Mouse (Mus musculus) c-Kit-negative CD71-positive TER-119-positive erythroid progenitor cells, embryonic 14.5 days (primary cell): ENCODE data around the gene Ifnar2.

Source experiments
- DNase-seq: peaks from one replicate; pipeline ENCODE4 v3.0.0-alpha.2; 2013; ENCODE audit warnings: low read depth, low spot score

Gene Ifnar2

DNA sequence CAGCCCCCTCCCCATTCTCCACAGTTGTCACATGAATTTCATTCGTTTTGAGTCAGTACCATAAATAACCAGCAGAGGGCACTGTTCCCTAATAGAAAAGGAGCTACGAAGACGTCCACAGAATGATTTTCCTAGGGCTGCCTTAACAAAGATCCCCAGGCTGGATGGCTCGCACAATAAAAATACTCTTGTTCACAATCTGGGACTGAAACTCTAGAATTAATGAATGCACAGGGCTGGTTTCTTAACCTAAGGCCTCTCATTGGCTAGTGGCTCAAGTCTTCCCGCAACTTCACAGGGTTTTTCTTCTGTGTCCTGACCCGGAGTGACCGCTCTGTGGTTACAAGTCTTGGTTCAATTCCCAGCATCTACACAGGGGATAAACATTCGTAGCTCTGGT is 14.0 kb upstream of the Ifnar2 start:
- DNase-seq: peak; percentile 76

- DNase-seq: no peak
Observed at GRCm38 (mm10) chr16:91359531-91359930, 13.1 kb upstream of the Ifnar2 start.

GRCm38 (mm10) chr16:91360162-91360561 is 12.4 kb upstream of the Ifnar2 start:
- DNase-seq: no peak

DNA sequence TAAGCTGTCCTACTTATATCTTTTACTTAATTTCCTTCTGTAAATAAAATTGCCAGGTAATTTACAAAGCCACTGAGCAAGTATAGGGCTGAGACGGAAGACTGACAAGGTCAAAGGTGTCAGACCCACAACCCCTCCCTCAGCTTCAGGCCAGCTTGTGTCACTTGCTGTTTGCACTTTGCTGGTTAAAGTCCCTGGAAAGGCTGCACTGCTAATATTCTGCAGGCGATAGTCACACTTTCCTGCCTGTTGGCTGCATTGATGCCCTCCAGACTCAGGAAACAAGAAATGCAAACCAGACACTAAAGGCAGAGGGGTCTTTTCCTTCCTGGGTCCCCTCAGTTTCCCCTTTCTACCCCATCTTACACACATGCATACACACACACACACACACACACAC is 10.6 kb upstream of the Ifnar2 start:
- no peak for DNase-seq

DNA sequence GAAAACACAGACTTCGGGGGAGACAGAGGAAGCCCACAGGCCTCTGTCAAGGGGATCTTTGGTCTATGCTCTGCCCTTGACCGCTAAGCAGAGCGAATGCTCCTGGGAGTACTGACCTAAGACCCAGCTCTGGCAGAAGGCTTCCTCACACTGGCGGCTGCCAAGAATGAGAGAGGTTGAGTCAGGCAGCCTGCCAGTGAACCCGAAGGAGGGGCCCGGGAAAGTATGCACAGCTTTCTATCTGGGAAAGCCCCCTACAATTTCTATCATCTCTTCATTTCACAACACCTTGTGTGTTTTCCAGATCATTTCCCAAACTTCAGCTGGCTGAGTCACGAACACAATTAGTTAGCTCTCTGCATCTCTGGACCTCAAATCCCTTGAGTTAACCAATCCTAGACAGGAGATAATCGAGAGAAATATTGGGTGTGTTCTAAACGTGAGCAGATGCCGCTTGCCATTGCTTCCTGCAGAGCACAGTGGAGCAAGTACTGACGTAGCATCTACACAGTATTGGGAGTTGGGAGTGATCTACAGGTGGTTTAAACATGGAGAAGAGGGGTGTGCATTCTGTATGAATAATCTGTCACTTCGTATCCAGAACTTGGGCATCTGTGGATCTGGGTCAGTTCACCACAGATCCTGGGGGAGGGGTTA is 9.8 kb upstream of the Ifnar2 start:
- DNase-seq: no peak

DNA sequence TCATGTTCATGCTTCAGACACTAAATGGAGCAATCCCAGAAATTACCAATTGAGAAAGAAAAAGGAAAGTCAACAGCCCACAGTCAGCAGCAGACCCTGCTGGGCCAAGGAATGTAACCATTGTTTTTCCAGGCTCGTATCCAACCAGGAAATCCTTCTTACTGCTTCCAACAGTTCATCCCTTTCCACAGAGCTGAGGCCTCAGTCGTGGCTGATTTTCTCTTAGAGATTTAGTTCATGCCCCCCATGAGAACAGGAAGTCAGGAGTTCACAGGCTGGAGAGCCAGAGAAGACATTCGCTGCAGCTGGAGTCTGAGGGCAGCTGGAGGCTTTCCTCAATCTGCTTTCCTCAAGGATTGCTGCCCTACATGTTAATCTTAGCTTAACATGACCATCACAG is 9.1 kb upstream of the Ifnar2 start:
- no peak for DNase-seq

- DNase-seq: no peak
Observed at GRCm38 (mm10) chr16:91366567-91366966, 6.0 kb upstream of the Ifnar2 start.

GRCm38 (mm10) chr16:91367066-91367465 is 5.5 kb upstream of the Ifnar2 start:
- DNase-seq: no peak

DNA sequence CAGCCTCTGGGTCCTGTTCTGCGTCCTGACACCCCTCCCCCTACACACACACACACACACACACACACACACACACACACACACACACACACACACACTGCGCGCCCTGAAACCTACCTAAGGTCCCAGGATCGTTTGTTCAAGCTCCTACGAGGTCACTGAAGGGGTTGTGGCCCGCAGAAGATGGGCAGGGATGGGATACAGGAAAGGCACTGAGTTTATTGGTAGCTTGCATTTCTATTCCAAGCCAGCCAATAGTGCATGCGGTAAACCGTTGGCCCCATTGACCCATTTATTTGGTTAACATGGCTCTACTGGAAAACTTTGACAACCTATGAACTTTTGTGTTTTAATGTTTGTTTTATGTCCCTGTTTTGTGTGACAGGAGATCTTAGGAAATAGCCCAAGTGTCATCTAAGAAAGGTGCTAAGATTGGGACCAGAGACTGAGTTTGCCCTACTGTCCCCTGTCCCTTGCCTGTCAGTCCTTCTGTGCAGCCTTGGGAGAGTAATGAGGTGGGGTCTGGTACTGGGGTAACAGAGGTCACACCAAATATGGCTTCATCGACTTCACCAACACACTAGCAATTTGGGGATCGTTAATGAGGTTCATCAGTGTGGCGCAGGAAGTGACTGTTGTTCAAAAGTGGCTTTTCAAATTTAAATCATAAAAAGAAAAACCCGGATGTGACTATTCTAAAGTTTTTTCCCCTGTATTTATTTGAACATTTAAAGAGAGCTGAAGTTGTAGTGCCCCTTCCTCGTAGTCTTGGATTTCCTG is 1.1 kb downstream of the Ifnar2 start:
- DNase-seq: peak; percentile 17

DNA sequence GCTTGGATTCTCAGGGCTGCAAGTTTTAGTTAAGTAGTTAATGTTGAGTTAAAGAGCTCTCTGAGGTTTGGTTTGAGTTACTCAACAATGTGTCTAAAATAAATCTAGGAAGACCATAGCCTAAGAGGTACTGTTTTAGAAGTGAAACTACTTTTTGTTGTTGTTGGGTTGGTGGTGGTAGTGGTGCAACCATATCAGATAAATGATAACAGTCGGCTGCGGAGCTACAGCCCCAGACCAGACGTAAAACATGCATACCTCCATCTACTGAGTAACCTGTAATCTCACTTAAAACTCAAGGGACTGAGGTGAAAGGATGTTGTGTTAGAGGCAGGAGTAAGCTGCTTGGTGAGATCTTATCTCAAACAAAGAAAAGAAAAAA is 1.7 kb downstream of the Ifnar2 start:
- DNase-seq: no peak

DNA sequence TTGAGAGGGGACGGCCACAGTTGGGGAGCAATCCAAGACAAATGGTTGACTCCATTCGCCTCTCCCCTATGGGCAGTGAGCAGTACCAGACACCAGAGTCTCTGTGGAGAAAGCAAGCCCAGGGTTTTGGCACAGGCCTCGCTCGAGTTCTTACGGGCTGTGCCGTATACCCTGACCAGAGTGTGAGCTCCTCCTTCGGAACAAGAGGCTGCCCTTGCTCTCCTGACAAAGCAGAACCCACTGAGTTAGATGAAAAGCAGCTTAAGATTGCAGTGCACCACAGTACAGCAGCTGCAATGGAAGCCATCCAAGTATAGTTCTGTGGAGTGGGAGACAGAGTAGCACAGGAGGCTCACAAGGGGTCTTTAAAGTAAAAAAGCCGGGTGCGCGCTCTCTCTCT is 4.1 kb downstream of the Ifnar2 start:
- DNase-seq: no peak

DNA sequence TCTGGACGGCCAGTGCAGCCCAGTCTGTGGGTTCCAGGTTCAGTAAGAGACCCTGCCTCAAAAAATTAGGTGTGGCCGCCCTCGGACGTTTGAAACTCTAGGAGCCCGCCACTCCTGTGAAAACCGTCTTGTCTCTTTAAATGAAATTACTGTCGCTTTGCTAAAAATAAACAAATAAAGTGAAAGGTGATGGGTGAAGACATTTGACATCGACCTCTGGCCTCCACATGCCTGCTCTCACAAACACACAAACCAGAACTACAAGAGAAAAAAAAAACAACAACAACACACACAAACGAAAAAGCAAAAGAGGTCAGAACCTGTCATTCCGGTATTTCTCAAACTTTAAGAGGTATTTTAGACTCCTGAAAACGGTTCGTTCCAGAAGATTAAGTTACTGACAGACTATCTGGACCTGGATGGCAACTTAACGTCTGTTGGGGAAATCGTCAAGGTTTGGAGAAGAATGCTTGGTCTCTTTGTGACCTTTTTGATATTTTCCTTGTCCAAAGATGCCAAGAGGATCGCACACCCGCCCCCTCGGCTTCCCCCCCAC is 5.9 kb downstream of the Ifnar2 start:
- DNase-seq: no peak

DNA sequence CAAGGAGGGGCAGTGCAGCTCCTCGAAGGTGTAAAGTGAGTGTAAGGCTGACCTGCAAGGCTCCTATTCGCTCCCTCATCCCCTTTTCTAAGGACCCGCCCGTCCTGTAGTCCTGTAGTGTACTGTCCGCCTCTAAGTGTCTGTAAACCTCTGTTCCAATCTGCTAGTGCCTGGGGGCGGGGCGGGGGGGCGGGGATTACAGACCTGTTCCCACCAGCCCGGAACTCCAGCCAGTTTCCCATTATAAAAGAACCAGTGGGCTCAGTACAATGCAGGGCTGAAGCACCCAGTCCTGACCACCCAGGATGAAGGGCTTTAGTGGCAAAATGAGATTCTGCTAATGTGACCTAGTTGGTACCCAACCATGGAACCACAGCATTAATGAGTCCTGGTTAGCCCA is 6.4 kb downstream of the Ifnar2 start:
- DNase-seq: no peak

DNA sequence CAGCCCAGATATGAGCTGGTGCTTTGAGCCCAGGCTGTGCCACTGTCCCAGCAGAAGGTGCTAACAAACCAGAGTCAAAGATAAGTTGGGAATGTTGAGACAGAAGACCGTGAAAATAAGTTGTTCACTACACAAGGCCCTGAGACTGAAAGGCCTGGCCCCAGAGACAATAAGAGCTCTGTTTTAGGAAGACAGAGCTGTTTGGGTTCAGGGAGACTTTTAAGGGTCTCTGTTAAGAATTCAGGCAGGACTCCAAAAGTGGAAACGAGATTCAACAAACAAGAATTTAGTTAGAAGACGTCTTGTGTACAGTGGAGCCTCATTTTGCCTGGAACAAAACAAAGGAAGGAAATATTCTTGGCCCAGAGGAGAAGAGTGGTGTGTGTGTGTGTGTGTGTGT is 6.8 kb downstream of the Ifnar2 start:
- DNase-seq: no peak

DNA sequence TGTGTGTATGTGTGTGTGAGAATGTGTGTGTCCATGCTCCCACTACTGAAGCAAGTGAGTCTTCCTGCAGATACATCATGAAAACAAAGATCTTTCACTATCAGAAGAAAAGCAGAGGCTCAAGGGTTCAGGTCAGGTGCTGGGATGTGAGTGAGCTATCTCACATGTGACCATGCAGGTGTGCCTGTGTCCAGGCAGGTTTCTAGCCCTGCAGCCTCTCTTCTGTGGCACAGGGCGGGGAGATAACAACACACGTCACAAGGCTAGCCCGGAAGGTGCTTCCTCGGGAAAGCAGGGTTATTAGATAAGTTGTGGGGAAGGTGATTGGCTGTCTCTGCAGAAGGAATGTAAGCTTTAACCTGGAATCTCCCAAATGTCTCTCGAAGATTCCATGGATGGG is 7.6 kb downstream of the Ifnar2 start:
- DNase-seq: no peak

DNA sequence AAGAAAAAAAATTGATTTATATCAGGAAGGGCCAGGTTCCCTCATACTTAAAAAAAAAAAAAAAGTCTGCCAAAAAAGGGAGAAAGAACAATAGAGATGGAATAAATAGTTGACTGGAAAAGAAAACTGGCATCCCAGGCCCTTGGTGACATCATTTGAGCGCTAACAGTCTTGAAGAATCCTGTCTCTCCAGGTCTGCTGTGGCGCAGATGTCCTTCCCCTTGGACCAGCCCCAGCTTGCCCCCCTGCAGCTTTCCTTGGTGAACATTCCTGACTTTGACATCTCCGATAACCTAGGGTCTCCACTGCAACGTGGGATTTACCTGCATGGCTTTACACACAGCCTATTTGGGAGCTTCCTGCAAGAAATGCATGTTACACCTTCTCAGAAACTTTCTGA is 9.0 kb downstream of the Ifnar2 start:
- DNase-seq: no peak

- no peak for DNase-seq
Observed at GRCm38 (mm10) chr16:91382261-91382790, 9.7 kb downstream of the Ifnar2 start.

GRCm38 (mm10) chr16:91384221-91384620 is 11.6 kb downstream of the Ifnar2 start:
- DNase-seq: no peak

GRCm38 (mm10) chr16:91385621-91386020 is 13.0 kb downstream of the Ifnar2 start:
- no peak for DNase-seq

- no peak for DNase-seq
Observed at GRCm38 (mm10) chr16:91386419-91387120, 14.0 kb downstream of the Ifnar2 start.

- no peak for DNase-seq
Observed at GRCm38 (mm10) chr16:91387121-91387486, 14.5 kb downstream of the Ifnar2 start.

DNA sequence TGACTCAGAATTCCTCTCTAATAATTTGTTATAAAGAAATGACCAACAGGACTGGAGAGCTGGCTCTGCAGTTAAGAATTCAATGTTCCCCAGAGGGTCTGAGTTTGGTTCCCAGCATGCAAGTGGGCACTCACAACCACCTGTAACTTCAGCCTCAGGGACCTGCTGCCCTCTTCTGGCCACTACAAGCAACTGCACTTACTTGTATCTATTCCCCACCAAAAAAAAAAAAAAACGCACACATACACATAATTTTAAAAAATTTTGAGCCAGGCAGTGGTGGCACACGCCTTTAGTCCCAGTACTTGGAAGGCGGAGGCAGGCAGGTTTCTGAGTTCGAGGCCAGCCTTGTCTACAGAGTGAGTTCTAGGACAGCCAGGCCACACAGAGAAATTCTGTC is 17.5 kb downstream of the Ifnar2 start:
- DNase-seq: no peak
